Mouse (Mus musculus) hindbrain, embryonic 15.5 days (tissue): ENCODE measurements around the gene Smok2a. TPM values are rescaled to one million over a fixed set of nuclear protein-coding genes. Genes with fewer than 3 reads are reported as not detected.
"Not testable (repeated sequence)": the region's sequence is repeated elsewhere in the genome, so short reads cannot be mapped to it uniquely, and the experiment has no call there.

ENCODE experiments used
- ATAC-seq: fragments of 200-750 bp; cut with Nextera tagmentation; 2 replicates; pipeline ENCODE4 v1.8.0; 2017; ENCODE audit warnings: low read depth, moderate number of reproducible peaks, moderate TSS enrichment; ENCODE audit not compliant: low FRiP score
- H3K27ac ChIP-seq: fragments of 300-500 bp; sonication (generic); replicated peaks from 2 replicates; pipeline ENCODE4 v1.5.1; 2015; ENCODE audit warnings: mild to moderate bottlenecking, inconsistent platforms
- H3K27me3 ChIP-seq: fragments of 300-500 bp; sonication (generic); 2 replicates; pipeline ENCODE4 v1.6.1; 2015; ENCODE audit warnings: control low read depth, inconsistent platforms
- H3K36me3 ChIP-seq: fragments of 300-500 bp; sonication (generic); 2 replicates; pipeline ENCODE4 v1.6.1; 2015; ENCODE audit warnings: control low read depth, inconsistent platforms
- H3K4me1 ChIP-seq: fragments of 300-500 bp; sonication (generic); replicated peaks from 2 replicates; pipeline ENCODE4 v1.6.1; 2015; ENCODE audit warnings: control low read depth, inconsistent platforms
- H3K4me2 ChIP-seq: fragments of 300-500 bp; sonication (generic); 2 replicates; pipeline ENCODE4 v1.6.1; 2015; ENCODE audit warnings: moderate library complexity, mild to moderate bottlenecking, inconsistent platforms
- H3K4me3 ChIP-seq: fragments of 300-500 bp; sonication (generic); 2 replicates; pipeline ENCODE4 v1.5.1; 2015; ENCODE audit warnings: mild to moderate bottlenecking, inconsistent platforms
- H3K9ac ChIP-seq: fragments of 300-500 bp; sonication (generic); 2 replicates; pipeline ENCODE4 v1.6.1; 2015; ENCODE audit warnings: inconsistent platforms
- H3K9me3 ChIP-seq: fragments of 300-500 bp; sonication (generic); 2 replicates; pipeline ENCODE4 v1.6.1; 2016; ENCODE audit warnings: control low read depth, inconsistent platforms
- WGBS: fragments of 180-500 bp; shearing (Covaris S2); methylation state at CpG from one replicate; pipeline ENCODE4 v1.1.7; 2015; 5-methylcytosine and 5-hydroxymethylcytosine counted together
- polyA plus RNA-seq: library from polyadenylated mRNA; unstranded; fragments of >200 nt; fragmentation: Nextera tagmentation; extraction: Ambion mirVana; gene quantifications from 2 replicates; pipeline ENCODE4 v1.2.1, GENCODE M21; 2015

Gene Smok2a
- polyA plus RNA-seq, 1 experiment from 2014 or later = not detected

GRCm38 (mm10) chr17:13229957-13230356 is 9.0 kb downstream of the Smok2a start, which contains the start of gene Smok2b:
TSS of gene Smok2b (plus strand) at chr17:13230257.
- not testable (repeated sequence) for H3K4me3 ChIP-seq, H3K36me3 ChIP-seq, H3K4me1 ChIP-seq, H3K27ac ChIP-seq, H3K27me3 ChIP-seq, ATAC-seq, H3K9ac ChIP-seq, H3K4me2 ChIP-seq
- peaks cover 93% of the 10 kb centered on the region for H3K9me3 ChIP-seq
- 82% methylated on average over 2 of the region's 2 CpGs for WGBS

GRCm38 (mm10) chr17:13239461-13239860 is 18.5 kb downstream of the Smok2a start:
- H3K4me1 ChIP-seq, H3K9ac ChIP-seq, H3K4me3 ChIP-seq, ATAC-seq, H3K4me2 ChIP-seq, H3K27me3 ChIP-seq, H3K27ac ChIP-seq, H3K36me3 ChIP-seq: not testable (repeated sequence)
- WGBS = 89% methylated on average over 4 of the region's 4 CpGs
- peaks cover 38% of the 10 kb centered on the region for H3K9me3 ChIP-seq

GRCm38 (mm10) chr17:13240807-13241727 is 20.1 kb downstream of the Smok2a start:
- H3K4me3 ChIP-seq, H3K27me3 ChIP-seq, H3K27ac ChIP-seq, H3K4me1 ChIP-seq, H3K36me3 ChIP-seq, H3K9ac ChIP-seq, H3K4me2 ChIP-seq: not testable (repeated sequence)
- H3K9me3 ChIP-seq = peaks cover 26% of the 10 kb centered on the region
- ATAC-seq = peak; percentile 51; the same call in 1 of the 2 replicates
- WGBS = 89% methylated on average over 7 of the region's 13 CpGs

- peaks cover 12% of the 10 kb centered on the region; the same call in 1 of the 2 replicates for H3K9me3 ChIP-seq
- not testable (repeated sequence) for H3K4me2 ChIP-seq, H3K4me1 ChIP-seq, H3K27ac ChIP-seq, H3K36me3 ChIP-seq, H3K27me3 ChIP-seq, H3K4me3 ChIP-seq, ATAC-seq, H3K9ac ChIP-seq
- WGBS = 67% methylated on average over 1 of the region's 5 CpGs
These were observed 33.8 kb downstream of the Smok2a start for GRCm38 (mm10) chr17:13254786-13255185.

Other genes with a start within 250 kb of the Smok2a start
- 123 and 124 TPM in 2 replicates for gene Wtap, start 227.0 kb upstream of the Smok2a start, polyA plus RNA-seq
- 134 and 143 TPM in 2 replicates for gene Sod2, start 214.3 kb upstream of the Smok2a start, polyA plus RNA-seq
- 0.22 and 0.35 TPM in 2 replicates for gene Gpr31b, start 168.9 kb upstream of the Smok2a start, polyA plus RNA-seq
- 0.10 and 0.21 TPM in 2 replicates for gene Tcp10b, start 160.1 kb upstream of the Smok2a start, polyA plus RNA-seq
- 0.08 TPM in 1 of 2 replicates, not detected in the other for gene Unc93a, start 89.4 kb upstream of the Smok2a start, polyA plus RNA-seq
- gene Smok2b, start 9.1 kb downstream of the Smok2a start, polyA plus RNA-seq = not detected in 2 replicates
- 0.05 TPM in 1 of 2 replicates, not detected in the other for gene Tcp10c, start 133.4 kb downstream of the Smok2a start, polyA plus RNA-seq